Mouse (Mus musculus): ENCODE results near the gene Rpl36a.

DNA sequence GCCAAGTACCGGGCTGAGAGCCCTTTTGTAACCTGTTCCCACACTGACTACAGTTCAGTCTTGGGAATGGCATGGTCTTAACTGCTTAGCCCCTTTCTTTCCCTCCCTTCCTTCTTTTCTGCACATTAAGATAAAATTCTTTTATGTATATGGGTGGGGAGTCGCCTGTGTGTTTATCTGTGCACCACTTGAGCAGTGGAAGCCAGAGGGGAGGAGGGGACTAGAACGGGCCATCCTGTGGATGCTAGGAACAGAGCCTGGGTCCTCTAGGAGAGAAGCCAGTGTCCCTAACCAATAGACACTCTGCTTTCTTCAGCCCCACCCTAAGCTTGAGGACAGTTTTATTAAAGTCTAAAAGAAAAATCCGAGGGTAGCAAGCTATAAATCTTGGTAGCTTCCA, 25.5 kb downstream of the Rpl36a start:
- TF ChIP-seq CTCF (conservative IDR thresholded peaks at IDR 0.05; ENCODE audit: insufficient read depth, insufficient read length, low read depth, low read length) (no peak), POLR2A (IDR thresholded peaks at IDR 0.05; ENCODE audit: low read depth, low read length) (no peak)

Measured in kidney, adult 2 months (tissue).